Mouse (Mus musculus): ENCODE results near the gene Ccdc14.

- TF ChIP-seq POLR2A (IDR thresholded peaks at IDR 0.05; ENCODE audit: insufficient read length, low read depth): no peak
- TF ChIP-seq MAX (IDR thresholded peaks at IDR 0.05; ENCODE audit: low read depth): no peak
Measured at GRCm38 (mm10) chr16:34694477-34694876, 4.1 kb downstream of the Ccdc14 start.
